Mouse (Mus musculus): Measurements from ENCODE around the gene Eif4a3. TPM values are rescaled to one million over a fixed set of nuclear protein-coding genes. Genes with fewer than 3 reads are reported as not detected.

Gene Eif4a3
- 210 and 224 TPM in 2 replicates for polyA plus RNA-seq (2012; rRNA removed)

DNA sequence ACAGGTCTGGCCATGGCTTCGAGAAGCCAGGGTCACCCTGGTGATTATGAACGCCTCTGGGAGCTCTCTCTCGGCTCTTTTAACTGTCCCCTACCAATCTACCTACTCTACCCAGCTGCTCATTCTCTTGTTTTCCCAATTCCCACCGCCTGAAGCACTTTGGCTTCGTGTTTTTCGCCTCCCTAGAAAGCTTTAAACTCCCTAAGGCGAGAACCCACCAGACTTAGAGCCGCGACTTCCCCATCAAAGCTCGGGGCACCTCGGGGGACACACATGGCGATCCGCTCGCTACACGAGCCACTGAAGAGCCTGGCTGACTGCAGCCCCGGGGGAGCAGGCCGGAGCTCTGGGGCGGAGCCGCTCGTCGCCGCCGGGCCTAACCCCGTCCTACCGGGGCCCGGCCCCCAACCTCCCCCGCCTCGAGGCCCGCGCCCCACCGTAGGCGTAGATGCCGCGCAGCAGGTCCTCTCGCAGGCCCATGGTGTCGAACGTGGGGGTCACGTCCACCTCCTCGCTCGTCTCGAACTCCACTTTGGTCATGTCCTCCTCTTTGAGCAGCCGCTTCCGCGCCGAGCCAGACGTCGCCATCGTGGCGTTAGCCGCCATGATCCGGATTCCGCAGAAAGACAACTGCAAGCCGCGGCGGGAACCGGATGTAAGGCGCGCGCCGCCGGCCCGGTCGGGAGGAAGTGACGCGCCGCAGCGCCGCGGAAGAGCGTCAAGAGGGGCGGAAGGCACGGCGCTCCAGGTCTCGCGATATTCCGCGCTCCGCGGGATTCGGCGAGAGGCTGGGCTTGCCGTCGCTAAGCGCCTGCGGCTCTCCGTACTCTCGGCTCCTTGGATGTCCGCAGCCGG, at the start of gene Eif4a3:
Eif4a3 (minus strand) TSS at position 699 of the 855 bp plus-strand sequence.

GRCm38 (mm10) chr11:119307658-119307867, 7.7 kb upstream of the Eif4a3 start, which contains the start of gene Card14:
TSS of gene Card14 (plus strand) at chr11:119307768.

DNA sequence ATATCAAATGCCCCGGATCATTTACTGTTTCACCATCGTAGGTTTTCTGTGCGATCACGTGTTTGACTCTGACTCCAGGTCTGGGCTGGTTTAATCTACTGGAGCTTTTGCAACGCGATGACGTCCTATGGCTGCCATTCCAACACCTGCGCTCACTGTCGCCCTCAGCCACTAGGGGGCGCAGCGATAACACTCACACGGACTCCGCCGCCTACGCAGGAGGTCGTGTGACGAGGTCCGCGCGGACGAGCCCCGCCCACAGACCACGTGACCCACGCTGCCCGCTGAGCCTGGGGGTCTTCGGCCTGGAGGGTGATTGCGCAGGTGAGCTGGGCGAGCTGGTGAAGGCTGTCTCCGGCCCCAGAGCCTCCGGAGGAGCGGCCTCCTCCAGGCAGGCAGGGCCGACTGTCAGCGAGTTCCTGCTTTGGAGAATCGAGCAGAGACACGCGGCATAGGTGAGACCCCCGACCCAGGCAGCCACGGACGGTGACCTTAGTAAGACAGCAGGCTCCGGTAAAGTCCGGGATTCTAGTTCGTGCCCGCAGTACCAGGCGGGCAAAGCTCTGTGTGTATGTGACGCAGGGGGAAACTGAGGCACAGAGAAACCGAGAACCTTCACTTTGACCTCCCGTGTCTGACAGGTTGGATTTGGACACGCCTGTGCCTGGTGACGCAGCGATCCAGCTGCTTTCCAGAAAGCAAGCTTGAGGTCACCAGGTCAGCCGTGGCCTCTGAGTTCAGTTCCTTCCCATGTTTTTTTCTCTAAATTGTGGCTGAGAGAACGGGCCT, 31.9 kb downstream of the Eif4a3 start, which contains the start of gene Gaa:
Gaa (plus strand) TSS at position 120 of the 789 bp plus-strand sequence.

Other genes starting within 250 kb of the Eif4a3 start
- gene Cbx4, start 213.9 kb downstream of the Eif4a3 start, polyA plus RNA-seq (2012; rRNA removed) = 27.2 and 30.2 TPM in 2 replicates
- 58.0 and 61.1 TPM in 2 replicates for gene Tbc1d16, start 71.6 kb downstream of the Eif4a3 start, polyA plus RNA-seq (2012; rRNA removed)
- 12.5 and 13.5 TPM in 2 replicates for gene Ccdc40, start 71.5 kb downstream of the Eif4a3 start, polyA plus RNA-seq (2012; rRNA removed)
- 68.6 and 92.1 TPM in 2 replicates for gene Gaa, start 32.2 kb downstream of the Eif4a3 start, polyA plus RNA-seq (2012; rRNA removed)
- gene Card14, start 7.7 kb upstream of the Eif4a3 start, polyA plus RNA-seq (2012; rRNA removed) = 0.16 and 0.26 TPM in 2 replicates
- gene Sgsh, start 55.4 kb upstream of the Eif4a3 start, polyA plus RNA-seq (2012; rRNA removed) = 3.6 and 4.8 TPM in 2 replicates
- gene Slc26a11, start 55.5 kb upstream of the Eif4a3 start, polyA plus RNA-seq (2012; rRNA removed) = 7.9 and 10.6 TPM in 2 replicates
- gene Rnf213, start 93.0 kb upstream of the Eif4a3 start, polyA plus RNA-seq (2012; rRNA removed) = 5.4 and 8.0 TPM in 2 replicates
- gene Endov, start 191.3 kb upstream of the Eif4a3 start, polyA plus RNA-seq (2012; rRNA removed) = 32.6 and 33.3 TPM in 2 replicates
- gene Nptx1, start 247.7 kb upstream of the Eif4a3 start, polyA plus RNA-seq (2012; rRNA removed) = 11.0 and 11.2 TPM in 2 replicates